Mouse (Mus musculus) MEL (cell line): ENCODE measurements around the gene Pdzd8. TPM values are rescaled to one million over a fixed set of nuclear protein-coding genes. Genes with fewer than 3 reads are reported as not detected.

ENCODE experiments used
- DNase-seq: peaks from one replicate; pipeline ENCODE4 v3.0.0; 2011; ENCODE audit warnings: low read depth, low spot score
- H3K27ac ChIP-seq: 2 replicates; pipeline ENCODE4 v1.5.1; 2012; ENCODE audit warnings: low read depth, mild to moderate bottlenecking, control low read depth, low read length, moderate library complexity; ENCODE audit not compliant: control insufficient read depth
- H3K27me3 ChIP-seq, 2 experiments: fragments of 150-350 bp in 1 of 2; sonication (generic) in 1 of 2; 2 replicates each; pipeline ENCODE4 v1.6.1; 2012; ENCODE audit warnings: low read length in 2 of 2, mild to moderate bottlenecking in 2 of 2, improper control_type of control experiment in 1 of 2, moderate library complexity in 1 of 2; ENCODE audit not compliant: insufficient read depth in 2 of 2, control insufficient read depth in 1 of 2
- H3K36me3 ChIP-seq, 2 experiments: 2 replicates each; pipeline ENCODE4 v1.6.1; 2012 to 2014; ENCODE audit warnings: low read length in 2 of 2, improper control_type of control experiment in 1 of 2, inconsistent platforms in 1 of 2, mild to moderate bottlenecking in 1 of 2; ENCODE audit not compliant: insufficient read depth in 2 of 2, control insufficient read depth in 1 of 2
- H3K4me1 ChIP-seq, 2 experiments: fragments of 150-350 bp in 1 of 2; sonication (generic) in 1 of 2; 2 replicates each; pipeline ENCODE4 v1.6.1; 2012; ENCODE audit warnings: low read length in 2 of 2, improper control_type of control experiment in 1 of 2, mild to moderate bottlenecking in 1 of 2; ENCODE audit not compliant: insufficient read depth in 2 of 2, control insufficient read depth in 1 of 2
- H3K4me3 ChIP-seq, 2 experiments: fragments of 150-350 bp in 1 of 2; sonication (generic) in 1 of 2; 2 replicates each; pipeline ENCODE4 v1.5.1; 2012; ENCODE audit warnings: low read depth in 2 of 2, low read length in 2 of 2, mild to moderate bottlenecking in 2 of 2, moderate library complexity in 2 of 2, control low read depth in 1 of 2, improper control_type of control experiment in 1 of 2; ENCODE audit not compliant: control insufficient read depth in 1 of 2, insufficient read depth in 1 of 2
- H3K79me2 ChIP-seq: 2 replicates; pipeline ENCODE4 v1.6.1; 2012; ENCODE audit warnings: mild to moderate bottlenecking, low read length, moderate library complexity; ENCODE audit not compliant: control insufficient read depth, poor library complexity, insufficient read depth
- H3K9ac ChIP-seq: 2 replicates; pipeline ENCODE4 v1.6.1; 2012; ENCODE audit warnings: low read depth, mild to moderate bottlenecking, control low read depth, low read length, moderate library complexity; ENCODE audit not compliant: control insufficient read depth, poor library complexity, severe bottlenecking
- H3K9me3 ChIP-seq: fragments of 150-350 bp; sonication (generic); replicated peaks from 2 replicates; pipeline ENCODE4 v1.6.1; 2012; ENCODE audit warnings: mild to moderate bottlenecking, low read length, improper control_type of control experiment, moderate library complexity; ENCODE audit not compliant: insufficient read depth
- CHD1 ChIP-seq: IDR thresholded peaks from 2 replicates; pipeline ENCODE4 v1.6.1; 2012; ENCODE audit warnings: low read depth, mild to moderate bottlenecking, inconsistent platforms, low read length, improper control_type of control experiment
- CHD2 ChIP-seq: IDR thresholded peaks from 2 replicates; pipeline ENCODE4 v1.6.1; 2011; ENCODE audit warnings: low read length, improper control_type of control experiment
- E2F4 ChIP-seq: IDR thresholded peaks from 2 replicates; pipeline ENCODE4 v1.6.1; 2011; ENCODE audit warnings: low read depth, low read length, improper control_type of control experiment, borderline replicate concordance
- ETS1 ChIP-seq: IDR thresholded peaks from 2 replicates; pipeline ENCODE4 v1.6.1; 2012; ENCODE audit warnings: low read depth, mild to moderate bottlenecking, inconsistent platforms, low read length, improper control_type of control experiment, moderate library complexity
- HCFC1 ChIP-seq: IDR thresholded peaks from 2 replicates; pipeline ENCODE4 v1.6.1; 2012; ENCODE audit warnings: low read depth, mild to moderate bottlenecking, inconsistent platforms, low read length, improper control_type of control experiment, moderate library complexity
- MAX ChIP-seq: IDR thresholded peaks from 2 replicates; pipeline ENCODE4 v1.6.1; 2011; ENCODE audit warnings: low read length, improper control_type of control experiment
- MXI1 ChIP-seq: IDR thresholded peaks from 2 replicates; pipeline ENCODE4 v1.6.1; 2011; ENCODE audit warnings: mild to moderate bottlenecking, low read depth, low read length, improper control_type of control experiment
- NRF1 ChIP-seq: IDR thresholded peaks from 2 replicates; pipeline ENCODE4 v1.6.1; 2014; ENCODE audit warnings: low read depth, mild to moderate bottlenecking, inconsistent platforms, low read length, improper control_type of control experiment, moderate library complexity; ENCODE audit not compliant: poor library complexity, insufficient read depth, severe bottlenecking
- POLR2A ChIP-seq, 2 experiments: IDR thresholded peaks; 2 replicates each; pipeline ENCODE4 v1.6.1; 2011 to 2012; ENCODE audit warnings: low read length in 2 of 2, mild to moderate bottlenecking in 2 of 2, control low read depth in 1 of 2, improper control_type of control experiment in 1 of 2, low read depth in 1 of 2, moderate library complexity in 1 of 2; ENCODE audit not compliant: control insufficient read depth in 1 of 2, insufficient read depth in 1 of 2, poor library complexity in 1 of 2
- POLR2AphosphoS2 ChIP-seq: IDR thresholded peaks from 2 replicates; pipeline ENCODE4 v1.6.1; 2011; ENCODE audit warnings: low read length, improper control_type of control experiment
- RAD21 ChIP-seq: IDR thresholded peaks from 2 replicates; pipeline ENCODE4 v1.6.1; 2011; ENCODE audit warnings: mild to moderate bottlenecking, low read depth, low read length, improper control_type of control experiment
- TAL1 ChIP-seq: IDR thresholded peaks from 2 replicates; pipeline ENCODE4 v1.6.1; 2012; ENCODE audit warnings: mild to moderate bottlenecking, inconsistent platforms, low read length, moderate library complexity, mixed read lengths
- TCF12 ChIP-seq: IDR thresholded peaks from 2 replicates; pipeline ENCODE4 v1.6.1; 2014; ENCODE audit warnings: low read depth, mild to moderate bottlenecking, inconsistent platforms, low read length, improper control_type of control experiment, moderate library complexity
- UBTF ChIP-seq: IDR thresholded peaks from 2 replicates; pipeline ENCODE4 v1.6.1; 2012; ENCODE audit warnings: low read depth, mild to moderate bottlenecking, inconsistent platforms, low read length, improper control_type of control experiment, moderate library complexity, borderline replicate concordance; ENCODE audit not compliant: insufficient read depth
- USF1 ChIP-seq: IDR thresholded peaks from 2 replicates; pipeline ENCODE4 v1.6.1; 2014; ENCODE audit warnings: low read depth, mild to moderate bottlenecking, inconsistent platforms, low read length, improper control_type of control experiment, moderate library complexity
- ZKSCAN1 ChIP-seq: IDR thresholded peaks from 2 replicates; pipeline ENCODE4 v1.6.1; 2012; ENCODE audit warnings: low read depth, mild to moderate bottlenecking, inconsistent platforms, low read length, improper control_type of control experiment, moderate library complexity
- ZNF384 ChIP-seq: IDR thresholded peaks from 2 replicates; pipeline ENCODE4 v1.6.1; 2012; ENCODE audit warnings: low read depth, mild to moderate bottlenecking, inconsistent platforms, low read length, improper control_type of control experiment
- polyA plus RNA-seq, 2 experiments: library from polyadenylated mRNA; stranded (reverse) in 1 of 2; unstranded in 1 of 2; fragments of >175 nt in 1 of 2; fragments of >200 nt in 1 of 2; gene quantifications; 2 replicates each; pipeline versions ENCODE4 v1.2.1 to v1.2.4; 2012; ENCODE audit warnings: low replicate concordance in 2 of 2, low read depth in 1 of 2; ENCODE audit not compliant: insufficient read length in 2 of 2, insufficient read depth in 1 of 2, missing spikeins in 1 of 2
- total RNA-seq: library from RNA; depleted of rRNA; stranded (reverse); fragments of 300-350 nt; gene quantifications from 2 replicates; pipeline ENCODE4 v1.2.3, GENCODE M21; 2012

The Pdzd8 gene
- total and polyA plus RNA-seq, 3 experiments, result 46.4 to 137 (median 49.8) TPM

GRCm38 (mm10) chr19:59265907-59266306, 79.7 kb downstream of the Pdzd8 start:
- Histone ChIP-seq H3K27me3 (no peaks in the 10 kb centered on the region), H3K4me3 (no peak overlapping the region), H3K27ac (no peak overlapping the region), H3K9ac (no peak overlapping the region), H3K79me2 (no peaks in the 10 kb centered on the region), H3K36me3 (peaks cover 0 to 8% of the 10 kb centered on the region in 2 experiments; a peak in 2 of 4 replicates), H3K9me3 (no peaks in the 10 kb centered on the region), H3K4me1 (peaks cover 0 to 10% of the 10 kb centered on the region in 2 experiments; a peak in 3 of 4 replicates)
- no peak for DNase-seq
- TF ChIP-seq NRF1 (no peak), USF1 (no peak)

GRCm38 (mm10) chr19:59264838-59265532, 80.6 kb downstream of the Pdzd8 start:
- H3K9ac ChIP-seq, result no peak overlapping the region
- no peaks in the 10 kb centered on the region for H3K27me3 ChIP-seq
- no peaks in the 10 kb centered on the region for H3K9me3 ChIP-seq
- H3K36me3 ChIP-seq, result peaks cover 0 to 11% of the 10 kb centered on the region in 2 experiments; a peak in 2 of 4 replicates
- H3K4me1 ChIP-seq, result peaks cover 0 to 19% of the 10 kb centered on the region in 2 experiments; a peak in 3 of 4 replicates
- DNase-seq, result no peak
- H3K27ac ChIP-seq, result no peak overlapping the region
- TF ChIP-seq CHD1 (no peak), CHD2 (no peak), UBTF (no peak), ETS1 (no peak), TAL1 (no peak), E2F4 (no peak), POLR2A (IDR thresholded peaks at IDR 0.05; ENCODE audit: control insufficient read depth in 1 of 2, insufficient read depth in 1 of 2, low read depth in 1 of 2, low read length in 2 of 2, poor library complexity in 1 of 2) (no peak), RAD21 (no peak), MXI1 (no peak), HCFC1 (no peak), ZNF384 (no peak), MAX (no peak), ZKSCAN1 (no peak), TCF12 (no peak), POLR2AphosphoS2 (no peak)
- no peak overlapping the region for H3K4me3 ChIP-seq
- H3K79me2 ChIP-seq, result no peaks in the 10 kb centered on the region
